Mouse (Mus musculus) 416B (cell line): Measurements from ENCODE around the gene Tet3.

Experiments used
- DNase-seq: peaks from one replicate; pipeline ENCODE4 v3.0.0; 2011; ENCODE audit warnings: low read depth

The Tet3 gene

GRCm38 (mm10) chr6:83439781-83440180 is 19.1 kb downstream of the Tet3 start:
- DNase-seq, result no peak

GRCm38 (mm10) chr6:83439119-83439767 is 19.6 kb downstream of the Tet3 start:
- DNase-seq, result no peak

- no peak for DNase-seq
Measured at GRCm38 (mm10) chr6:83438584-83438983, 20.3 kb downstream of the Tet3 start.

GRCm38 (mm10) chr6:83437802-83438201 is 21.1 kb downstream of the Tet3 start:
- no peak for DNase-seq

GRCm38 (mm10) chr6:83437225-83437624 is 21.7 kb downstream of the Tet3 start:
- DNase-seq, result no peak

GRCm38 (mm10) chr6:83436547-83436946 is 22.3 kb downstream of the Tet3 start:
- DNase-seq, result peak; percentile 53

- DNase-seq, result no peak
Measured at GRCm38 (mm10) chr6:83435174-83435573, 23.7 kb downstream of the Tet3 start.

- DNase-seq, result no peak
Measured at GRCm38 (mm10) chr6:83433546-83433945, 25.3 kb downstream of the Tet3 start.

- no peak for DNase-seq
Measured at GRCm38 (mm10) chr6:83432966-83433365, 25.9 kb downstream of the Tet3 start.

GRCm38 (mm10) chr6:83427968-83428731 is 30.7 kb downstream of the Tet3 start:
- no peak for DNase-seq

- DNase-seq, result no peak
Measured at GRCm38 (mm10) chr6:83427512-83427911, 31.4 kb downstream of the Tet3 start.

- DNase-seq, result no peak
Measured at GRCm38 (mm10) chr6:83426576-83426975, 32.3 kb downstream of the Tet3 start.

GRCm38 (mm10) chr6:83424053-83424404 is 34.9 kb downstream of the Tet3 start:
- DNase-seq, result peak; percentile 46

GRCm38 (mm10) chr6:83423400-83424052 is 35.4 kb downstream of the Tet3 start:
- no peak for DNase-seq

- DNase-seq, result no peak
Measured at GRCm38 (mm10) chr6:83421866-83422649, 36.8 kb downstream of the Tet3 start.

GRCm38 (mm10) chr6:83419516-83419915 is 39.4 kb downstream of the Tet3 start:
- DNase-seq, result no peak

GRCm38 (mm10) chr6:83417531-83417930 is 41.4 kb downstream of the Tet3 start:
- no peak for DNase-seq

GRCm38 (mm10) chr6:83417104-83417502 is 41.8 kb downstream of the Tet3 start:
- DNase-seq, result no peak

GRCm38 (mm10) chr6:83416261-83417103 is 42.4 kb downstream of the Tet3 start:
- peak; percentile 88 for DNase-seq

- DNase-seq, result no peak
Measured at GRCm38 (mm10) chr6:83415356-83415940, 43.4 kb downstream of the Tet3 start.
